Mouse (Mus musculus) duodenum, adult 2 months (tissue): ENCODE data around the gene Cckbr. TPM values are rescaled to one million over a fixed set of nuclear protein-coding genes. Genes with fewer than 3 reads are reported as not detected.

Experiments
- polyA plus RNA-seq: library from polyadenylated mRNA; depleted of rRNA; stranded (reverse); fragments of >200 nt; gene quantifications from 2 replicates; pipeline ENCODE4 v1.2.3, GENCODE M21; 2012; ENCODE audit warnings: low replicate concordance; rRNA removed

The Cckbr gene
- polyA plus RNA-seq = 0.09 and 0.18 TPM in 2 replicates

DNA sequence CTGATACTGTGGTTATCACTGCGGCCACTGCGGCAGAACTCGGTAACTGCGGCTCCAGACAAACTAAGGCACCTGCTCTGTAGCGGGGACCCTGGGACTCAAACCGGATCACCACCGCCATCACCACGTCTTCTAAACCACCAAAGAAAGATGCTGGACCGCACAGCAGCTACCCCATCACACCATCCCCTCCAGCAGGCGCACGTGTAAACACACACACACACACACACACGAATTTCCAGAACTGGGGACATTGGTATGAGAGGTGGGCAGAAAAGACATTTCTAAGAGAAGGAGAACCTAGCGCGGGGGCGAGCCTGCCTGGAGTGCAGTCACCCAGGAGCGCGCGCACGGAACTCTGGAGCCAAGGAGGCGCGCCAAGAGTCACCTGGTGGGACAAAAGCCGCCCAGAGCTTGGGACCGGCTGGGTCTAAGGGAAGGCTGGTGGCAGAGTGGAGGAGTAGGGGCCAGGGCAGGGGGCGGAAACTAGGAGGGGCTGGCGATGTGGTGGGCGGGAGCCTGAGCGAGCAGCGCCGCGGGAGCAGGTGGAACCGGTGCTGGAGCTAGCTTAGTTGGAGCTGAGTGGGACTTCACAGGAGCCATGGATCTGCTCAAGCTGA lies at the start of gene Cckbr:
TSS of gene Cckbr (plus strand) at position 308 of the 620 bp plus-strand sequence.

DNA sequence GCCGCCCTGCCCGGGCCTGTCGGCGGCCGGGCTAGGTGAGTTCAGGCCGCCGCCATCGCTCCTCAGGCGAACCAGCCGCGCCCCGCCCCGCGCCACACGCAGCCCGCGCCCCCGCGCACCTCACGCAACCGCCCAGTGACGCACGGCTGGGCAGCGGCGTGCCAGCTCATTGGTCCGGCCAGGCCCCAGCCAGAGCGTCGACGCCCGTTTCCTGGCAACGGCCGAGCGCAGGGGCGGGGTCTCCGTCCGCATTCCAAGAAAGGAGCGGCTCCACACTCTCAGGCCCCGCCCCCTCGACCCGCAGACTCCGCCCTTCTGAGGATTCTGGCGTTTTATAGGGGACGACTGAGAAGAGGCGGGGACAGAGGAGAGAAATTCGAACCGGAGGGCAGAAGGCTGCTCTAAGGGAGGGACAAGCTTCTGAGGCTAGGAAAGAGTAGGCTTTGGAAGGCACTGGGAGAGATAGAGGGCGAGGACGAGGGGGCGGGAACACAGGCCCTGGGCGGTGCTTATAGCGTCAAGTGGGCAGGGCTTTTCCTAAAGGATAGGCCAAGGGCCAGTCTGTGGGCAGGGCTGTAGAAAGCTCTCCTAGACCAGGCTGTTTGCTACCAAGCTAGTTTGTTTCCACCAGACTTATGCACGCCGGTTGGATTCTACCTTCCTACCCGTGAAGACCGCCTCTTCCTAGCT lies 25.5 kb upstream of the Cckbr start, which contains the start of gene Fam160a2:
TSS of gene Fam160a2 (minus strand) at position 120 of the 690 bp plus-strand sequence.

GRCm38 (mm10) chr7:105404268-105404667 lies 21.3 kb upstream of the Cckbr start, which contains the start of gene Cnga4:
Cnga4 (plus strand) TSS chr7:105404568.

DNA sequence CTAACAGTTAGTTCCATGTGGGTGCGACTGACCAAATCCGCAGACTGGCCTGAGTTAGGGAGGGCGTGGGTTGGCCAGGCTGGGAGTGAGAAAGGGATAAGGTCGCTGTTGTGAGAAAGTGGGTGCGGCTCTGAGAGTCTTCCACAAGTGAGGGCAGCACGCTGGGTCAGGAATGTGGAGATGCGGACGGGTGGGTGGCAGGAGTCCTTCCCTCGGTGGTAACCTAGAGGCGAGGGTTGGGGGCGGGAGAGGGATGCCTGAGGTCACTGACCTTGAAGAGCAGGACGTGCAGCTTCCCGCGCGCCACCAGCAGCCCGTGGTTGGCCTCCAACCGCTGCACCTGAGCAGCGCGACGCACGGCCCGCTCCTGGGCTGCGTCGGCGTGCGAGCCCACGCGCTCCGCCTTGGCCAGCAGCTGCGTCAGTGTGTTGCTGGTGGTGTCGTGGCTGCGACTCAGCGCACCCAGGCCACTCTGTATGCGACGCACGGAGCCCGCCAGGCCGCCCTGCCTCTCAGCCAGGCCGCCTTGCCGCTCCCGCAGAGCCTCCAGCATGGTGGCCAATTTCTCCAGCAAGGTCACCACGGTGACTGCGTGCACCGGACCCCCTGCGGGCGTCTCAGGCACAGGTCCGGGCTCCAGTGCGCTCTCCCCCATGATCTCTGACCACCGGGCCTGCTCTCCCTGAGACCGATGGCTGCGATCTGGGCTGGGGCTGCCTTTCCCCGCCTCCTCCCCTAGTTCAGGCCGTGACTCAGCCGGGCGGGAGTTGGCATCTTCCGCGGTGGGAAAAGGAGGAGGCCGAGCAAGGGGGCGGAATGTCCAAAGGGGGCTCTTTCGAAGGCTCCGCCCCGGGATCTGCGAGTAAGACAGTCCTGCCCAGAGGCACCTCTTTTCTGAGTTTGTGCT lies 56.2 kb downstream of the Cckbr start, which contains the start of gene Cavin3:
TSS of gene Cavin3 (minus strand) at position 796 of the 907 bp plus-strand sequence.

Other genes with a start within 250 kb of the Cckbr start
- not detected in 2 replicates for gene Olfr685, start 239.7 kb upstream of the Cckbr start, polyA plus RNA-seq
- gene Olfr686, start 218.2 kb upstream of the Cckbr start, polyA plus RNA-seq = not detected in 2 replicates
- gene Olfr688, start 137.6 kb upstream of the Cckbr start, polyA plus RNA-seq = not detected in 2 replicates
- not detected in 2 replicates for gene Olfr689, start 114.6 kb upstream of the Cckbr start, polyA plus RNA-seq
- not detected in 2 replicates for gene Olfr690, start 91.6 kb upstream of the Cckbr start, polyA plus RNA-seq
- not detected in 2 replicates for gene Olfr691, start 83.5 kb upstream of the Cckbr start, polyA plus RNA-seq
- gene Olfr692, start 57.5 kb upstream of the Cckbr start, polyA plus RNA-seq = not detected in 2 replicates
- not detected in 2 replicates for gene Gm5901, start 50.7 kb upstream of the Cckbr start, polyA plus RNA-seq
- 67.5 and 94.3 TPM in 2 replicates for gene Fam160a2, start 25.7 kb upstream of the Cckbr start, polyA plus RNA-seq
- 0.05 and 0.34 TPM in 2 replicates for gene Cnga4, start 21.2 kb upstream of the Cckbr start, polyA plus RNA-seq
- 22.7 and 38.6 TPM in 2 replicates for gene Cavin3, start 56.6 kb downstream of the Cckbr start, polyA plus RNA-seq
- gene Smpd1, start 128.6 kb downstream of the Cckbr start, polyA plus RNA-seq = 11.4 and 16.6 TPM in 2 replicates
- gene Apbb1, start 155.9 kb downstream of the Cckbr start, polyA plus RNA-seq = 17.9 and 21.9 TPM in 2 replicates
- 0.15 and 0.50 TPM in 2 replicates for gene Hpx, start 174.4 kb downstream of the Cckbr start, polyA plus RNA-seq
- 13.5 and 19.7 TPM in 2 replicates for gene Trim3, start 207.8 kb downstream of the Cckbr start, polyA plus RNA-seq
- 87.5 and 178 TPM in 2 replicates for gene Timm10b, start 214.3 kb downstream of the Cckbr start, polyA plus RNA-seq
- gene Arfip2, start 214.7 kb downstream of the Cckbr start, polyA plus RNA-seq = 39.4 and 72.4 TPM in 2 replicates
- gene Gm45799, start 214.8 kb downstream of the Cckbr start, polyA plus RNA-seq = 359 and 495 TPM in 2 replicates
- 0.39 and 0.41 TPM in 2 replicates for gene Dnhd1, start 225.1 kb downstream of the Cckbr start, polyA plus RNA-seq